7 mouse cellular contexts compared by ENCODE assay signal in the genomic region with DNA sequence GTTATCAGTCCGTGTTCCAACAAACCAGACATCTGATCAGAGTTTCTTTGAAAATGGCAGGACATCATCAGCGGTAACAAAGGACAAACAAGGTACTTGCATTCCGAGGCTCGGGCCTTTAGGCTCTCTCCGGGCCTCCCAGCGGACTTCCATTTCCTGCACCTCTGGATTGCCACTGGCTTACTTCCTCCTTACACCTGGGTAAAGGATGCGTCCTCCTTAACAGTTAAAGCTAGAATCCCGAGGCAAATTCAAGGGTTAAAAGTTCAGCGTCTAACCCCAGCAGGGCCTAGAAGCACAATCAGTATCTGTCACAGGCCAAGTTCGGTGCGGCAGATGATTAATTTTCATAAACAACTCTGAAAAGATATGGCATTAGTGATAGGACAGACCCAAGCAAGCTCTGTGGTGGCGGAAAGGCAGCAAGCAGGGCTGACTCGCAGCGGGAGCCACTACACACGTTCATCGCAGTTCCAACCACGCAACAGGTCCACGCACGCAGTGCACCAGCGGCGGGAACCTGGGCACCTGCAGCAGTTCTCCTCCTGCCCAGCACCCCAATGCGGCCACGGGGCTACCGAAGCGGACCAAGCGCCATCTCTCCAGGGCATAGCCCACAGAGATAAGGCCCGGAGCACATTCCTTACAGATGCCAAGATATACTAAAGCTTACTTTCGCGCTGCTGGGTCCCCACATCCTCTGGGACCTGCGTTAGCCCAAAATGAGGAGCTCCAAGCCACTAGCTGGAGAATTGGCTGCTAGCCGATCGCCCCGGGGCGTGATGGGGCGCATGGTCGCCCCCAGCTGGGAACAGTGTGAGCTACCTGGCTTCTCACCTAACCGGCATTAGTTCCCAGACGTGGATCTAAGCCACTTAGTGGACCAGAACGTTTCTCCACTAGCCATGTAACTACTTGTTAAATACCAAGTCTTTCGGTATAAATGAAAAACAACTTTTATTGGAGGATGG. TPM values are rescaled to one million over a fixed set of nuclear protein-coding genes. Genes with fewer than 3 reads are reported as not detected.
DNase-seq lines count a peak whose midpoint lies in the region; ATAC-seq lines count a peak whose summit lies in the region.

No protein-coding gene starts in this region.

- DNase-seq in MEL-GATA-1-ER (ENCODE audit: extremely low read depth, low read depth): peak; percentile 17
- peak; percentile 50 for DNase-seq in brain, adult 2 months (ENCODE audit: low read depth, low spot score)
- DNase-seq in forebrain, embryonic 11.5 days (ENCODE audit: low spot score): peak; percentile 74
- peak; percentile 57 for DNase-seq in hindbrain, embryonic 11.5 days (ENCODE audit: low spot score)
- peak; percentile 67 for DNase-seq in limb, embryonic 10.5 days (ENCODE audit: low spot score)
- DNase-seq in mesoderm, embryonic 11.5 days (ENCODE audit: low read depth, low spot score): peak; percentile 40
- DNase-seq in spleen, adult 18-20 months: peak; percentile 26 to 49

- H3K36me3 ChIP-seq in forebrain, embryonic 11.5 days (ENCODE audit: control insufficient read depth, insufficient read depth, low read length): no peaks in the 10 kb centered on the region
- H3K36me3 ChIP-seq in hindbrain, embryonic 11.5 days (ENCODE audit: control insufficient read depth, insufficient read depth, low read length): no peaks in the 10 kb centered on the region
- no peaks in the 10 kb centered on the region for H3K36me3 ChIP-seq in limb, embryonic 10.5 days

- peak overlapping the region; percentile 53; the same call in 1 of the 2 replicates for H3K27ac ChIP-seq in forebrain, embryonic 11.5 days (ENCODE audit: low read depth, low read length)
- no peak overlapping the region for H3K27ac ChIP-seq in hindbrain, embryonic 11.5 days (ENCODE audit: low read depth, low read length)
- peak overlapping the region; percentile 90; the same call in 1 of the 2 replicates for H3K27ac ChIP-seq in limb, embryonic 10.5 days

- under 1% methylated on average over 40 of the region's 40 CpGs for WGBS in forebrain, embryonic 11.5 days
- WGBS in hindbrain, embryonic 11.5 days: under 1% methylated on average over 40 of the region's 40 CpGs
- 1% methylated on average over 40 of the region's 40 CpGs for WGBS in limb, embryonic 10.5 days

- peaks cover 5% of the 10 kb centered on the region; the same call in 1 of the 2 replicates for H3K4me1 ChIP-seq in forebrain, embryonic 11.5 days (replicated peaks; ENCODE audit: control insufficient read depth, insufficient read depth, low read length)
- H3K4me1 ChIP-seq in hindbrain, embryonic 11.5 days (replicated peaks; ENCODE audit: control insufficient read depth, insufficient read depth, low read length): peaks cover 6% of the 10 kb centered on the region; the same call in 1 of the 2 replicates
- H3K4me1 ChIP-seq in limb, embryonic 10.5 days: peaks cover 20% of the 10 kb centered on the region

- peak overlapping the region; percentile 94 for H3K4me2 ChIP-seq in forebrain, embryonic 11.5 days (ENCODE audit: low read depth, low read length, severe bottlenecking)
- H3K4me2 ChIP-seq in hindbrain, embryonic 11.5 days (replicated peaks; ENCODE audit: low read depth, low read length): peak overlapping the region; percentile 96

- peak overlapping the region; percentile 77 for H3K9ac ChIP-seq in forebrain, embryonic 11.5 days (ENCODE audit: low read length)
- H3K9ac ChIP-seq in hindbrain, embryonic 11.5 days (ENCODE audit: low read depth, low read length): peak overlapping the region; percentile 74

- ATAC-seq in forebrain, embryonic 11.5 days (replicated peaks; ENCODE audit: low FRiP score): peak; percentile 31
- peak; percentile 39 for ATAC-seq in hindbrain, embryonic 11.5 days (ENCODE audit: low FRiP score)

- H3K9me3 ChIP-seq in forebrain, embryonic 11.5 days (ENCODE audit: control insufficient read depth, low read length): no peaks in the 10 kb centered on the region
- H3K9me3 ChIP-seq in hindbrain, embryonic 11.5 days (ENCODE audit: control insufficient read depth, low read length): no peaks in the 10 kb centered on the region
- no peaks in the 10 kb centered on the region for H3K9me3 ChIP-seq in limb, embryonic 10.5 days (replicated peaks)

- no peaks in the 10 kb centered on the region for H3K27me3 ChIP-seq in forebrain, embryonic 11.5 days (ENCODE audit: control insufficient read depth, insufficient read depth, low read length)
- H3K27me3 ChIP-seq in hindbrain, embryonic 11.5 days (ENCODE audit: control insufficient read depth, insufficient read depth, low read length): no peaks in the 10 kb centered on the region; the same call in 1 of the 2 replicates
- H3K27me3 ChIP-seq in limb, embryonic 10.5 days (ENCODE audit: low read depth, poor library complexity, severe bottlenecking): no peaks in the 10 kb centered on the region

- peak overlapping the region; percentile 69 for H3K4me3 ChIP-seq in forebrain, embryonic 11.5 days (ENCODE audit: low read depth, low read length)
- H3K4me3 ChIP-seq in hindbrain, embryonic 11.5 days (ENCODE audit: low read depth, low read length): peak overlapping the region; percentile 72
- peak overlapping the region; percentile 88 for H3K4me3 ChIP-seq in limb, embryonic 10.5 days

RNA-seq across cellular contexts. Expression of gene Lrrc1, which starts 1.0 kb away (rescaled TPM):
- 20.8 and 22.9 TPM in 2 replicates for polyA plus RNA-seq in forebrain, embryonic 11.5 days (2014; fragmentation: Nextera tagmentation; extraction: Ambion mirVana)
- 9.0 and 10.2 TPM in 2 replicates for polyA plus RNA-seq in hindbrain, embryonic 11.5 days (2014; fragmentation: Nextera tagmentation; extraction: Ambion mirVana)
- 4.9 and 5.4 TPM in 2 replicates for polyA plus RNA-seq in limb, embryonic 10.5 days (2016; fragmentation: Nextera tagmentation; extraction: Ambion mirVana)

Comparison
In these comparisons a context has a peak if more than half of its experiments do, and no peak if none do; other contexts are left out.
1. DNase-seq: peak in every context shown above with its lines; median percentile 74 in forebrain, embryonic 11.5 days; 67 in limb, embryonic 10.5 days; 57 in hindbrain, embryonic 11.5 days; 50 in brain, adult 2 months; 40 in mesoderm, embryonic 11.5 days; 38 in spleen, adult 18-20 months; 17 in MEL-GATA-1-ER.